Mouse (Mus musculus) stomach, embryonic 15.5 days (tissue): ENCODE data around the gene Rtl5. TPM values are rescaled to one million over a fixed set of nuclear protein-coding genes. Genes with fewer than 3 reads are reported as not detected.

ENCODE experiments used
- ATAC-seq: fragments of 200-750 bp; cut with Nextera tagmentation; 2 replicates; pipeline ENCODE4 v1.8.0; 2017; ENCODE audit warnings: low read depth, moderate number of reproducible peaks, moderate TSS enrichment; ENCODE audit not compliant: insufficient read depth, low FRiP score
- H3K27ac ChIP-seq: fragments of 300-500 bp; sonication (generic); 2 replicates; pipeline ENCODE4 v1.5.1; 2015; ENCODE audit warnings: mild to moderate bottlenecking, inconsistent platforms
- H3K27me3 ChIP-seq: fragments of 300-500 bp; sonication (generic); replicated peaks from 2 replicates; pipeline ENCODE4 v1.6.1; 2015; ENCODE audit warnings: inconsistent platforms
- H3K36me3 ChIP-seq: fragments of 300-500 bp; sonication (generic); 2 replicates; pipeline ENCODE4 v1.6.1; 2015; ENCODE audit warnings: inconsistent platforms
- H3K4me1 ChIP-seq: fragments of 300-500 bp; sonication (generic); 2 replicates; pipeline ENCODE4 v1.6.1; 2015; ENCODE audit warnings: inconsistent platforms
- H3K4me2 ChIP-seq: fragments of 300-500 bp; sonication (generic); 2 replicates; pipeline ENCODE4 v1.6.1; 2015; ENCODE audit warnings: mild to moderate bottlenecking, inconsistent platforms
- H3K4me3 ChIP-seq: fragments of 300-500 bp; sonication (generic); replicated peaks from 2 replicates; pipeline ENCODE4 v1.5.1; 2015; ENCODE audit warnings: inconsistent platforms
- H3K9ac ChIP-seq: fragments of 300-500 bp; sonication (generic); 2 replicates; pipeline ENCODE4 v1.6.1; 2015; ENCODE audit warnings: inconsistent platforms
- H3K9me3 ChIP-seq: fragments of 300-500 bp; sonication (generic); 2 replicates; pipeline ENCODE4 v1.6.1; 2016; ENCODE audit warnings: inconsistent platforms
- WGBS: fragments of 180-500 bp; shearing (Covaris S2); methylation state at CpG from one replicate; pipeline ENCODE4 v1.1.7; 2015; 5-methylcytosine and 5-hydroxymethylcytosine counted together
- polyA plus RNA-seq: library from polyadenylated mRNA; unstranded; fragments of >200 nt; fragmentation: Nextera tagmentation; extraction: Ambion mirVana; gene quantifications from 2 replicates; pipeline ENCODE4 v1.2.1, GENCODE M21; 2015

Rtl5 gene
- polyA plus RNA-seq, 1 experiment from 2014 or later = 2.5 TPM

DNA sequence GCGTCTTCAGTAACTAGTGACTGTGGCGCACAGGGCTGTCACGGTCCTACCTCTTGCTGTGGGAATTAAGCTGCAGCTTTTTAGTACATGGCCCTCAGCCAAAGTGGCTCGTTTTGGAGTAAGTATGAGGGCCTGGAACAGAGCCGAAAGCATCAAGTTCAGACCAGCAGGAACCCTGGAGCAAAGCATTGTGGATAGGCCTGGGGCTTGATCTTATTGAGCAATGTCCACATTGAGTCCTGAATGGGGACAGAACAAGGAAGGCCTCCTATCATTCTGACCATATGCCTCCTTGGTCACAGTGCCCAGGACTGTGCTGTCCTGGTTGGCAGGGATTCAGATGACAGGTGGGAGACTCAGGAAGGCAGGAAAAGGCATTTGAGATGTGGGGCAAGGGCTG, 10.9 kb downstream of the Rtl5 start:
- H3K27me3 ChIP-seq = no peaks in the 10 kb centered on the region
- no peak overlapping the region for H3K27ac ChIP-seq
- H3K4me2 ChIP-seq = no peak overlapping the region
- no peak overlapping the region for H3K9ac ChIP-seq
- no peaks in the 10 kb centered on the region for H3K9me3 ChIP-seq
- H3K36me3 ChIP-seq = no peaks in the 10 kb centered on the region
- H3K4me3 ChIP-seq = no peak overlapping the region
- no peaks in the 10 kb centered on the region for H3K4me1 ChIP-seq
- 80% methylated on average over 5 of the region's 5 CpGs for WGBS
- no peak for ATAC-seq

DNA sequence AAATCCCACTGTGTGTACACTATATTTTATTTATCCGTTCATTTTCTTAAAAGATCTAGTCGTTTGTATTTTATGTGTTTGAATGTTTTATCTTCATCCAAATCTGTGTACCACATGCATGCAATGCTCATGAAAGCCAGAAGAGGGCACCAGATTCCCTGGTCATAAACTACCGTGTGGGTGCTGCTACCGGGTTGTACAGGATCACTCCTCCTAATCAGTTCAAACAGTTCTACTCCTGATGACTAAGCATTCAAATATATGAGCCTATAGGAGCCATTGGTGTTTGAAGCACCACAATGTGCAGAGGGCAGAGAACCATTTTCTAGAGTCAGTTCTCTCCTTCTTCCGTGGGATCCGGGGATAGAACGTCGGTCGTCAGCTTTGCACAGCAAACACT, 11.7 kb downstream of the Rtl5 start:
- Histone ChIP-seq H3K4me2 (no peak overlapping the region), H3K4me3 (no peak overlapping the region), H3K27ac (no peak overlapping the region), H3K27me3 (no peaks in the 10 kb centered on the region), H3K36me3 (no peaks in the 10 kb centered on the region), H3K4me1 (no peaks in the 10 kb centered on the region), H3K9me3 (no peaks in the 10 kb centered on the region), H3K9ac (no peak overlapping the region)
- WGBS = 64% methylated on average over 9 of the region's 9 CpGs
- no peak for ATAC-seq

DNA sequence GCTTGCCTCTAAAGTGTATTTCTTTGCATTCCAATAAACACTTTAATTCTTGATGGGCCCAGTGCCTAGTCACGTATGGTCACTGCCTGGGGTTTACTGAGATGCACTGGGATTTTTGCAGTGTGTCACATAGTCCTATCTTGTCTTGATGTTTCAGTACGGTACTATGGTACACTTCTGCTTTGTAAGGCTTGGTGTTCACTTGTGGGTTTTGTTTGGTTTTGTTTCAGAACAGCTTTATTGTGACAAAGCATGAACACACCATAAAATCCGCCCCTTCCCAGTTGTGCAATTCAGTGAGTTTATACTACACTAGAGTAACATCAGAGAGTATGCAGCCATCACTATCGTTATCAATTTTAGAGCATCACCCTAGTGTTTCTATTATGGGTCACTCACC, 17.1 kb downstream of the Rtl5 start:
- Histone ChIP-seq H3K4me3 (no peak overlapping the region), H3K36me3 (no peaks in the 10 kb centered on the region), H3K4me2 (no peak overlapping the region), H3K4me1 (no peaks in the 10 kb centered on the region), H3K9me3 (no peaks in the 10 kb centered on the region), H3K9ac (no peak overlapping the region), H3K27me3 (no peaks in the 10 kb centered on the region), H3K27ac (no peak overlapping the region)
- WGBS = 85% methylated on average over 4 of the region's 4 CpGs
- ATAC-seq = no peak

DNA sequence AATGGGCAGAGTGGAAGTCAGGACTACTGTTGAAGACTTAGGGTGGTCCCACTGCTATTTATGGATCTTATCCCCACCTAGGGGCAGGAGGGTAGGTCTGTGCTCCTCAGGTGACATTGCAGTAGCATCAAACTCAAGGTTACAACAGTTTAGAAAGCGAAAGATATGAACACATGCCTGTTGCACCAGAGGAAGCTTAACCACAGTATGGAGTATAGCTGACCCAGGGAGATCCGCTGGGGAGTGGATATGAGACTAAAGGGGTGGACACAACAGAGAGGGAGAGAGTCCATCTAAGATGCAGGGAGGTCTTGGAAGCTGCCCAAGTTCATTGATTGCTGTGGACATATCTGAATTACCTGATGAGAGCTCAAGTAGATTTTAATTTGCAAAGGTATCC, 17.7 kb downstream of the Rtl5 start:
- Histone ChIP-seq H3K36me3 (no peaks in the 10 kb centered on the region), H3K27ac (no peak overlapping the region), H3K4me3 (no peak overlapping the region), H3K27me3 (no peaks in the 10 kb centered on the region), H3K4me2 (no peak overlapping the region), H3K9me3 (no peaks in the 10 kb centered on the region), H3K4me1 (no peaks in the 10 kb centered on the region), H3K9ac (no peak overlapping the region)
- WGBS = 78% methylated on average over 2 of the region's 2 CpGs
- ATAC-seq = no peak

GRCm38 (mm10) chrX:102051225-102051624, 19.9 kb downstream of the Rtl5 start:
- 79% methylated on average over 4 of the region's 4 CpGs for WGBS
- Histone ChIP-seq H3K27me3 (no peaks in the 10 kb centered on the region), H3K4me1 (no peaks in the 10 kb centered on the region), H3K36me3 (no peaks in the 10 kb centered on the region), H3K9ac (no peak overlapping the region), H3K27ac (no peak overlapping the region), H3K4me3 (no peak overlapping the region), H3K4me2 (no peak overlapping the region), H3K9me3 (no peaks in the 10 kb centered on the region)
- no peak for ATAC-seq

DNA sequence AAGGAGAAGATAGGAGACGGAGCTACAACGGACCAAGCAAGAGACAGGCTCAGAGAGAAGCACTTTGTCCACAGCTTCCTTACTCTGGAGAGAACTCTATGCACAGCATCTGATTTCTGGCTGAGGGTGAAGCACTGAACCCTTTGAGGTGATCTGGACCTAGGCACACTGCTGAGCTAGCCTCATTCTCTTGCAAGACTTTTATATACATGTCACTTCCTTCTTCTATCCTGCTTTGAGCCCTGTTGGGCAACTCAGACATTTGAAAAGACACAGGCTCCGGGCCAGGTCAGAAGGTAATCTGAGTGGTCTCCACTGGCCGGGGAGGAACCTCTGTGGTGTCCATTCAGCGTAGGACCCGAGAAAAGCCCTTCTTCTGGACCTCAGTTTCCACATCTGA, 20.6 kb downstream of the Rtl5 start:
- WGBS = 70% methylated on average over 6 of the region's 6 CpGs

DNA sequence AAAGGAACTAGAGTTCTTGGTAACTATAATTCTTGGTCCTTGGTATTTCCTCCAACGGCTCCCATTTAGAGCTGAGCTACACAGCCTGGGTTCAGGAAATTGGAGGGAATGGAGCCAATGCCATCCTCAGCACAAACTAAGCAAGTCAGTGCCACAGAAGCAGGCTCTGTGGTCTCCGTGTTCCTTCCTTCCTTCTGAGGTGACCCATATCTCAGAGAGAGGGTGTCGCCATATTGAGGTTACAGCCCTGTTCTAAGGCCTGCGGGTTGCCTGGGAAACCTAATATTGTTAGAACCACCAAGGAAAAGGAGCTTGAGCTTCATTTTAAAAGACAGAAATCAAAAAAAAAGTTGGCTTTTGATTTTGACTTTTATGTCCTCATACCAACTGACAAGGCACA, 28.7 kb downstream of the Rtl5 start:
- WGBS = 87% methylated on average over 4 of the region's 4 CpGs
- H3K4me2 ChIP-seq = no peak overlapping the region
- no peaks in the 10 kb centered on the region for H3K9me3 ChIP-seq
- H3K4me1 ChIP-seq = no peaks in the 10 kb centered on the region
- H3K4me3 ChIP-seq = no peak overlapping the region
- no peak overlapping the region for H3K27ac ChIP-seq
- ATAC-seq = no peak
- no peaks in the 10 kb centered on the region for H3K36me3 ChIP-seq
- H3K27me3 ChIP-seq = no peaks in the 10 kb centered on the region
- no peak overlapping the region for H3K9ac ChIP-seq

More for the DNA sequence above, 20.6 kb downstream of the Rtl5 start:
- Histone ChIP-seq H3K9ac (no peak overlapping the region), H3K27me3 (no peaks in the 10 kb centered on the region), H3K27ac (no peak overlapping the region), H3K9me3 (no peaks in the 10 kb centered on the region), H3K4me2 (no peak overlapping the region), H3K4me3 (no peak overlapping the region), H3K36me3 (no peaks in the 10 kb centered on the region), H3K4me1 (no peaks in the 10 kb centered on the region)
- no peak for ATAC-seq

DNA sequence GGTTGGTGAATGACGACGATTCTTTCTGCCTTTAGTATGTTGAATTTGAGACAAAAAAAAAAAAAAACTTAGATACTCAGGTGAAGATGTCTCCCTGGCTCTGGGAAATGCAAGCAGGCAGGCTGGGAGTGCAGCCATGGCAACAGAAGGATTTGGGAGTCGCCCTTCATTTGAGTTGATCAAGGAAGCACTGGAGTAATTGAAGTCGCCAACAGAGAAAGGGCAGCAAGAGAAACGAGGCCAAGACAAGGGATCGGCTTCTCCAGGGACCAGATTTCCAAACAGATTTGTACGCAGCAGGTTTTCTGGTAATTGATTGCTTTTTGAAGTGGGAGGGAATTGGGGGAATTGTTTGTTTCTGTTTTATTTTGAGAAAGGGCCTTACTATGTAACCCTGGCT, 29.5 kb downstream of the Rtl5 start:
- no peak overlapping the region for H3K4me3 ChIP-seq
- ATAC-seq = no peak
- WGBS = 66% methylated on average over 7 of the region's 7 CpGs

GRCm38 (mm10) chrX:102037506-102037905, 33.6 kb downstream of the Rtl5 start:
- Histone ChIP-seq H3K27me3 (no peaks in the 10 kb centered on the region), H3K4me1 (no peaks in the 10 kb centered on the region), H3K9ac (no peak overlapping the region), H3K4me3 (no peak overlapping the region), H3K27ac (no peak overlapping the region), H3K4me2 (no peak overlapping the region), H3K9me3 (no peaks in the 10 kb centered on the region), H3K36me3 (no peaks in the 10 kb centered on the region)
- ATAC-seq = no peak
- WGBS = 52% methylated on average over 2 of the region's 2 CpGs

More for the DNA sequence above, 29.5 kb downstream of the Rtl5 start:
- no peak overlapping the region for H3K27ac ChIP-seq
- no peak overlapping the region for H3K4me2 ChIP-seq
- H3K9me3 ChIP-seq = no peaks in the 10 kb centered on the region
- H3K9ac ChIP-seq = no peak overlapping the region
- H3K4me1 ChIP-seq = no peaks in the 10 kb centered on the region
- no peaks in the 10 kb centered on the region for H3K36me3 ChIP-seq
- H3K27me3 ChIP-seq = no peaks in the 10 kb centered on the region

DNA sequence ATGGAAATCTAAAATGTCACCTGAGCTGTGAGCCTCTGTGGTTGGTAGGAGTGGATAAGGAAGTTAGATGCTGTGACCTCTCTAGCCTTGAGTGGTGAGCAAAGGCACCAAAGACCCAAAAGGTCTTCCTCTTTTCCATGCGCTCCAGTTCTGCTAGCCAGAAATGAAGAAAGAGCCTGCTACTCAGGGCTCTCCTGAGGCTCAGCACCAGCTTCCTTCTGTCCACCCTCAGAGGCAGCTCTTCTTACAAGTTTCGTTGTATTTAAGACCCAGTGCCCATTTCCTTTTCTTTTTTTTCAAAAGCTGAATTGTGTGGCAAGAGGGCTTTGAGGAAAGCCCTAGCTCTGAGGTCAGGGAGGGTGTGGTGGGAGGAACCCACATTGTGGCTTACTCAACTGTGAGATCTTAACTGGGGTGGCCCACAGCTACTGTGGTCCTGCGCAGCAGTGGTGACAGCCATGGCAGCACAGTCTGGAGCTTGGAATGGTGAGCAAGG, 34.2 kb downstream of the Rtl5 start:
- no peak for ATAC-seq
- H3K36me3 ChIP-seq = no peaks in the 10 kb centered on the region
- H3K4me3 ChIP-seq = no peak overlapping the region
- no peak overlapping the region for H3K27ac ChIP-seq
- H3K27me3 ChIP-seq = no peaks in the 10 kb centered on the region
- H3K4me1 ChIP-seq = no peaks in the 10 kb centered on the region
- H3K4me2 ChIP-seq = no peak overlapping the region
- WGBS = 76% methylated on average over 3 of the region's 3 CpGs
- H3K9me3 ChIP-seq = no peaks in the 10 kb centered on the region
- no peak overlapping the region for H3K9ac ChIP-seq

GRCm38 (mm10) chrX:102035671-102036070, 35.4 kb downstream of the Rtl5 start:
- no peaks in the 10 kb centered on the region for H3K9me3 ChIP-seq
- 49% methylated on average over 3 of the region's 3 CpGs for WGBS
- H3K9ac ChIP-seq = no peak overlapping the region
- H3K27ac ChIP-seq = no peak overlapping the region
- no peak for ATAC-seq
- H3K36me3 ChIP-seq = no peaks in the 10 kb centered on the region
- no peak overlapping the region for H3K4me2 ChIP-seq
- no peak overlapping the region for H3K4me3 ChIP-seq
- H3K27me3 ChIP-seq = no peaks in the 10 kb centered on the region
- H3K4me1 ChIP-seq = no peaks in the 10 kb centered on the region

DNA sequence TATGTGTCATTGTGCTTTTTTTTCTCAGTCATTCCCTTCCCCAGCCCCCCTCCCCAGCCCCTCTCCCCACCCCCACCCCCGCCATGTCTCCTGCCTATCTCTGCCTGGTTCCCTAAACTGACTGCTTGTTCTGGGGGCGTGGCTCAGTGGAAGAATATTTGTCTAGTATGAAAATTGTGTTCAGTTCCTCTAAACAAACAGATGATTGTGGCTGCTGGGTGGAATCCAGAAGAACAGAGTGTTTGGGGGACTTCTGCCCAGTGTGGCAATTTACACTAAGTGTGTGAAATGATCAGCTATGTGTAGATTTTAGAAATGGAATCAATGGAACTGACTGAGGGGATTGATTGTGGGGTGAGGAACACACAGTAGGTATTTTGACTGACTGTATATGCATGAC, 37.5 kb downstream of the Rtl5 start:
- Histone ChIP-seq H3K4me2 (no peak overlapping the region), H3K4me1 (no peaks in the 10 kb centered on the region), H3K9me3 (no peaks in the 10 kb centered on the region), H3K27ac (no peak overlapping the region), H3K36me3 (no peaks in the 10 kb centered on the region), H3K9ac (no peak overlapping the region), H3K27me3 (no peaks in the 10 kb centered on the region), H3K4me3 (no peak overlapping the region)
- 76% methylated on average over 2 of the region's 2 CpGs for WGBS
- ATAC-seq = no peak

DNA sequence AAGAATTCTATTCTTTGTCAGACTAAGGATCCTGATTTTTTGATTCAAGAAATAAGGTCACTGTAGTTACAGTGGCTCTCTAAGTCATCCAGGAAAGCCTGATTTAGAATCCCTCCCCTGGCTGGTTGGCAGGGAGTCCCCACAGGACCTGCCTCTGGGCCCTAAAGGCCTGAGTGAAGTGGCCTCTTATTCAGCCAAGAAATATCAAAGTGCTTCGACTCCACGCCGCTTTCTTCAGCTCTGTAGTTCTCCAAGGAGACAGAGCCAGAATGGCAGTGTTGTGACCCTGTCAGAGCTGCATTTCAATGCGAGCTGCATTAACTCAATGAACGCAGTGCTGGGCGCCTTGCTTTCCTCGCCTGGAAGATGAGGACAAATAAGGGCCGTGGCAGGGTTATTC, 38.7 kb downstream of the Rtl5 start:
- H3K9ac ChIP-seq = no peak overlapping the region
- no peak overlapping the region for H3K4me3 ChIP-seq
- H3K9me3 ChIP-seq = no peaks in the 10 kb centered on the region
- H3K27me3 ChIP-seq = no peaks in the 10 kb centered on the region; the same call in 1 of the 2 replicates
- no peaks in the 10 kb centered on the region for H3K36me3 ChIP-seq
- H3K4me2 ChIP-seq = no peak overlapping the region
- no peak overlapping the region for H3K27ac ChIP-seq
- WGBS = 77% methylated on average over 8 of the region's 8 CpGs
- H3K4me1 ChIP-seq = no peaks in the 10 kb centered on the region
- ATAC-seq = no peak
